Mouse (Mus musculus) lung, adult 2 months (tissue): ENCODE data around the gene Klk11.
A peak's percentile ranks its signal among the peaks of the same experiment; 100 is the strongest.

Experiments
- CTCF ChIP-seq: fragments of 200-500 bp; IDR thresholded peaks from 2 replicates; pipeline ENCODE4 v1.5.1; 2011; ENCODE audit warnings: mild to moderate bottlenecking, low read length, control low read depth; ENCODE audit not compliant: insufficient read depth
- POLR2A ChIP-seq: fragments of 200-500 bp; IDR thresholded peaks from 2 replicates; pipeline ENCODE4 v1.6.1; 2011; ENCODE audit warnings: low read depth, mild to moderate bottlenecking, control low read depth, low read length, borderline replicate concordance; ENCODE audit errors: extremely low read depth

- TF ChIP-seq CTCF (peak; percentile 78), POLR2A (no peak)
Measured at GRCm38 (mm10) chr7:43782275-43783265, 8.2 kb downstream of the Klk11 start.
